In genomic region chrX:57503634-57504033, GRCm38 (mm10) we compare ENCODE assay signal across 8 mouse cellular contexts. TPM values are rescaled to one million over a fixed set of nuclear protein-coding genes. Genes with fewer than 3 reads are reported as not detected.
DNase-seq lines count a peak whose midpoint lies in the region; ATAC-seq and TF ChIP-seq lines count a peak whose summit lies in the region.

Gene Gpr101 (minus strand): TSS chrX:57503757.

- H3K4me3 ChIP-seq in liver, embryonic 11.5 days (ENCODE audit: low read depth, low read length): no peak within 1 kb of the TSS
- H3K4me3 ChIP-seq in liver, postnatal 0 days (ENCODE audit: low read depth, low read length): no peak within 1 kb of the TSS
- H3K4me3 ChIP-seq in embryonic facial prominence, embryonic 14.5 days (ENCODE audit: low read depth, low read length): peak within 1 kb of the TSS; percentile 33
- no peak within 1 kb of the TSS for H3K4me3 ChIP-seq in intestine, embryonic 16.5 days (ENCODE audit: low read length)

- no peak within 1 kb of the TSS for H3K27ac ChIP-seq in liver, embryonic 11.5 days (ENCODE audit: low read depth, low read length)
- H3K27ac ChIP-seq in liver, postnatal 0 days (ENCODE audit: low read depth): no peak within 1 kb of the TSS
- H3K27ac ChIP-seq in embryonic facial prominence, embryonic 14.5 days (replicated peaks; ENCODE audit: low read depth, low read length): no peak within 1 kb of the TSS
- H3K27ac ChIP-seq in intestine, embryonic 16.5 days (ENCODE audit: low read length): no peak within 1 kb of the TSS

- TF ChIP-seq CTCF in liver, postnatal 0 days (IDR thresholded peaks at IDR 0.05; ENCODE audit: low read depth): no peak

- H3K4me1 ChIP-seq in liver, embryonic 11.5 days (replicated peaks; ENCODE audit: control insufficient read depth, insufficient read depth, low read length): no peaks in the 10 kb centered on the region
- no peaks in the 10 kb centered on the region for H3K4me1 ChIP-seq in liver, postnatal 0 days (ENCODE audit: insufficient read depth)
- no peaks in the 10 kb centered on the region for H3K4me1 ChIP-seq in embryonic facial prominence, embryonic 14.5 days (ENCODE audit: control insufficient read depth, insufficient read depth, low read length)
- no peaks in the 10 kb centered on the region for H3K4me1 ChIP-seq in intestine, embryonic 16.5 days (ENCODE audit: control insufficient read depth, insufficient read depth, low read length)

- H3K4me2 ChIP-seq in liver, embryonic 11.5 days: peak within 1 kb of the TSS; percentile 33; the same call in 1 of the 2 replicates
- no peak within 1 kb of the TSS for H3K4me2 ChIP-seq in liver, postnatal 0 days (ENCODE audit: low read depth, low read length)
- H3K4me2 ChIP-seq in embryonic facial prominence, embryonic 14.5 days (ENCODE audit: low read depth, low read length): peak within 1 kb of the TSS; percentile 53
- peak within 1 kb of the TSS; percentile 35; the same call in 1 of the 2 replicates for H3K4me2 ChIP-seq in intestine, embryonic 16.5 days (ENCODE audit: low read depth, low read length)

- WGBS in liver, embryonic 11.5 days: 18% methylated on average over 16 of the region's 28 CpGs
- WGBS in liver, postnatal 0 days (ENCODE audit: insufficient replicate concordance): 15% methylated on average over 15 of the region's 28 CpGs
- WGBS in embryonic facial prominence, embryonic 14.5 days: 22% methylated on average over 3 of the region's 28 CpGs
- WGBS in intestine, embryonic 16.5 days: 11% methylated on average over 22 of the region's 28 CpGs

- H3K9ac ChIP-seq in liver, embryonic 11.5 days (ENCODE audit: low read depth, low read length): no peak within 1 kb of the TSS
- no peak within 1 kb of the TSS for H3K9ac ChIP-seq in liver, postnatal 0 days (replicated peaks)
- H3K9ac ChIP-seq in embryonic facial prominence, embryonic 14.5 days (ENCODE audit: low read depth, low read length): no peak within 1 kb of the TSS
- H3K9ac ChIP-seq in intestine, embryonic 16.5 days (ENCODE audit: low read depth, low read length): no peak within 1 kb of the TSS

- ATAC-seq in liver, embryonic 11.5 days (replicated peaks; ENCODE audit: low FRiP score): no peak
- ATAC-seq in liver, postnatal 0 days: no peak
- no peak for ATAC-seq in embryonic facial prominence, embryonic 14.5 days (ENCODE audit: low read depth)
- ATAC-seq in intestine, embryonic 16.5 days: no peak

- H3K27me3 ChIP-seq in liver, embryonic 11.5 days (replicated peaks; ENCODE audit: control insufficient read depth, insufficient read depth, low read length): peaks cover 29% of the 10 kb centered on the region
- H3K27me3 ChIP-seq in liver, postnatal 0 days (ENCODE audit: insufficient read depth, low read length): peaks cover 12% of the 10 kb centered on the region; the same call in 1 of the 2 replicates
- peaks cover 25% of the 10 kb centered on the region for H3K27me3 ChIP-seq in embryonic facial prominence, embryonic 14.5 days (replicated peaks; ENCODE audit: control insufficient read depth, insufficient read depth, low read length)
- H3K27me3 ChIP-seq in intestine, embryonic 16.5 days (replicated peaks; ENCODE audit: control insufficient read depth, insufficient read depth, low read length): peaks cover 20% of the 10 kb centered on the region; the same call in 1 of the 2 replicates

- no peak for TF ChIP-seq EP300 in liver, postnatal 0 days (IDR thresholded peaks at IDR 0.05; ENCODE audit: low read depth)

- no peaks in the 10 kb centered on the region for H3K36me3 ChIP-seq in liver, embryonic 11.5 days (ENCODE audit: control insufficient read depth, insufficient read depth, low read length)
- no peaks in the 10 kb centered on the region for H3K36me3 ChIP-seq in liver, postnatal 0 days (replicated peaks; ENCODE audit: insufficient read depth, low read length)
- no peaks in the 10 kb centered on the region for H3K36me3 ChIP-seq in embryonic facial prominence, embryonic 14.5 days (ENCODE audit: control insufficient read depth, insufficient read depth, low read length)
- H3K36me3 ChIP-seq in intestine, embryonic 16.5 days (ENCODE audit: control insufficient read depth, insufficient read depth, low read length): no peaks in the 10 kb centered on the region

- DNase-seq in liver, embryonic 11.5 days (ENCODE audit: low spot score): no peak
- no peak for DNase-seq in liver, postnatal 0 days
- DNase-seq in embryonic facial prominence, embryonic 14.5 days (ENCODE audit: low spot score): peak; percentile 7
- peak; percentile 50 for DNase-seq in retina, postnatal 1 day
- no peak for DNase-seq in adipocyte (ENCODE audit: low spot score)
- no peak for DNase-seq in gastrocnemius, postnatal 4 days (ENCODE audit: low spot score in 2 of 2)
- DNase-seq in gastrocnemius, postnatal 25 days: no peak

- no peaks in the 10 kb centered on the region for H3K9me3 ChIP-seq in liver, embryonic 11.5 days (ENCODE audit: control insufficient read depth, low read length)
- H3K9me3 ChIP-seq in liver, postnatal 0 days (ENCODE audit: low read length): no peaks in the 10 kb centered on the region
- H3K9me3 ChIP-seq in embryonic facial prominence, embryonic 14.5 days (ENCODE audit: control insufficient read depth, low read length): no peaks in the 10 kb centered on the region
- no peaks in the 10 kb centered on the region for H3K9me3 ChIP-seq in intestine, embryonic 16.5 days (ENCODE audit: control insufficient read depth, low read length)

RNA-seq across cellular contexts. Expression of gene Gpr101, which starts in this region (rescaled TPM):
- not detected in 2 replicates for polyA plus RNA-seq in liver, embryonic 11.5 days (2014; fragmentation: Nextera tagmentation; extraction: Ambion mirVana)
- not detected in 2 replicates for polyA plus RNA-seq in liver, postnatal 0 days (2015; fragmentation: Nextera tagmentation; extraction: Ambion mirVana)
- not detected in 2 replicates for polyA plus RNA-seq in embryonic facial prominence, embryonic 14.5 days (2014; fragmentation: Nextera tagmentation; extraction: Ambion mirVana)
- not detected in 2 replicates for polyA plus RNA-seq in intestine, embryonic 16.5 days (2015; fragmentation: Nextera tagmentation; extraction: Ambion mirVana)
- total RNA-seq in gastrocnemius, postnatal 4 days (2021): not detected
- not detected for total RNA-seq in gastrocnemius, postnatal 25 days (2021)

Comparison
In these comparisons a context has a peak if more than half of its experiments do, and no peak if none do; other contexts are left out.
1. Peak in DNase-seq, H3K4me3 ChIP-seq and H3K4me2 ChIP-seq in embryonic facial prominence, embryonic 14.5 days; RNA of the gene not detected or under 1 TPM.